Mouse (Mus musculus): ENCODE results near the gene Syt17. TPM values are rescaled to one million over a fixed set of nuclear protein-coding genes. Genes with fewer than 3 reads are reported as not detected.
A peak's percentile ranks its signal among the peaks of the same experiment; 100 is the strongest.

Gene Syt17
- polyA plus RNA-seq, 1 experiment from 2014 or later: 2.9 TPM

- 87% methylated on average over 1 of the region's 1 CpGs for WGBS
- no peaks in the 10 kb centered on the region for H3K9me3 ChIP-seq (ENCODE audit: control insufficient read depth, low read length)
- H3K4me2 ChIP-seq (ENCODE audit: low read depth, low read length): no peak overlapping the region
- H3K9ac ChIP-seq (ENCODE audit: low read depth, low read length): no peak overlapping the region
- no peak overlapping the region for H3K4me3 ChIP-seq (ENCODE audit: low read depth, low read length)
- no peak overlapping the region for H3K27ac ChIP-seq (replicated peaks; ENCODE audit: low read depth, low read length)
- ATAC-seq (ENCODE audit: low read depth): no peak
- H3K4me1 ChIP-seq (ENCODE audit: control insufficient read depth, insufficient read depth, low read length): 0 out of 2 replicates have a peak, but pooled peaks cover 4% of the 10 kb centered on the region
- H3K36me3 ChIP-seq (ENCODE audit: control insufficient read depth, insufficient read depth, low read length): no peaks in the 10 kb centered on the region
- H3K27me3 ChIP-seq (replicated peaks; ENCODE audit: control insufficient read depth, insufficient read depth, low read length): no peaks in the 10 kb centered on the region
- no peak for DNase-seq (ENCODE audit: low spot score)
Measured at GRCm38 (mm10) chr7:118472886-118473285, 24.9 kb upstream of the Syt17 start.

- no peak for ATAC-seq (ENCODE audit: low read depth)
- H3K4me3 ChIP-seq (ENCODE audit: low read depth, low read length): no peak overlapping the region
- H3K27ac ChIP-seq (replicated peaks; ENCODE audit: low read depth, low read length): no peak overlapping the region
- H3K9me3 ChIP-seq (ENCODE audit: control insufficient read depth, low read length): no peaks in the 10 kb centered on the region
- no peaks in the 10 kb centered on the region for H3K27me3 ChIP-seq (replicated peaks; ENCODE audit: control insufficient read depth, insufficient read depth, low read length)
- H3K4me1 ChIP-seq (ENCODE audit: control insufficient read depth, insufficient read depth, low read length): 0 out of 2 replicates have a peak, but pooled peaks cover 4% of the 10 kb centered on the region
- H3K4me2 ChIP-seq (ENCODE audit: low read depth, low read length): no peak overlapping the region
- DNase-seq (ENCODE audit: low spot score): no peak
- 94% methylated on average over 3 of the region's 3 CpGs for WGBS
- no peaks in the 10 kb centered on the region for H3K36me3 ChIP-seq (ENCODE audit: control insufficient read depth, insufficient read depth, low read length)
- H3K9ac ChIP-seq (ENCODE audit: low read depth, low read length): no peak overlapping the region
Measured at GRCm38 (mm10) chr7:118468060-118468459, 20.0 kb upstream of the Syt17 start.

GRCm38 (mm10) chr7:118464432-118464831 is 16.4 kb upstream of the Syt17 start:
- DNase-seq (ENCODE audit: low spot score): no peak
- Histone ChIP-seq H3K27me3 (replicated peaks; ENCODE audit: control insufficient read depth, insufficient read depth, low read length) (no peaks in the 10 kb centered on the region), H3K4me2 (ENCODE audit: low read depth, low read length) (no peak overlapping the region), H3K4me3 (ENCODE audit: low read depth, low read length) (no peak overlapping the region), H3K36me3 (ENCODE audit: control insufficient read depth, insufficient read depth, low read length) (no peaks in the 10 kb centered on the region), H3K27ac (replicated peaks; ENCODE audit: low read depth, low read length) (no peak overlapping the region), H3K9ac (ENCODE audit: low read depth, low read length) (no peak overlapping the region), H3K4me1 (ENCODE audit: control insufficient read depth, insufficient read depth, low read length) (no peaks in the 10 kb centered on the region), H3K9me3 (ENCODE audit: control insufficient read depth, low read length) (no peaks in the 10 kb centered on the region)
- 49% methylated on average over 4 of the region's 4 CpGs for WGBS
- ATAC-seq (ENCODE audit: low read depth): no peak

- 56% methylated on average over 11 of the region's 11 CpGs for WGBS
- Histone ChIP-seq H3K27ac (replicated peaks; ENCODE audit: low read depth, low read length) (no peak overlapping the region), H3K9ac (ENCODE audit: low read depth, low read length) (no peak overlapping the region), H3K4me2 (ENCODE audit: low read depth, low read length) (no peak overlapping the region), H3K36me3 (ENCODE audit: control insufficient read depth, insufficient read depth, low read length) (no peaks in the 10 kb centered on the region), H3K4me3 (ENCODE audit: low read depth, low read length) (no peak overlapping the region), H3K27me3 (replicated peaks; ENCODE audit: control insufficient read depth, insufficient read depth, low read length) (no peaks in the 10 kb centered on the region), H3K9me3 (ENCODE audit: control insufficient read depth, low read length) (no peaks in the 10 kb centered on the region), H3K4me1 (ENCODE audit: control insufficient read depth, insufficient read depth, low read length) (no peaks in the 10 kb centered on the region)
- ATAC-seq (ENCODE audit: low read depth) (no peak), DNase-seq (ENCODE audit: low spot score) (no peak)
Measured at GRCm38 (mm10) chr7:118462818-118463762, 15.1 kb upstream of the Syt17 start.

GRCm38 (mm10) chr7:118461400-118462136 is 13.5 kb upstream of the Syt17 start:
- Histone ChIP-seq H3K9me3 (ENCODE audit: control insufficient read depth, low read length) (no peaks in the 10 kb centered on the region), H3K4me3 (ENCODE audit: low read depth, low read length) (no peak overlapping the region), H3K4me2 (ENCODE audit: low read depth, low read length) (no peak overlapping the region), H3K27me3 (replicated peaks; ENCODE audit: control insufficient read depth, insufficient read depth, low read length) (no peaks in the 10 kb centered on the region), H3K27ac (replicated peaks; ENCODE audit: low read depth, low read length) (no peak overlapping the region), H3K9ac (ENCODE audit: low read depth, low read length) (no peak overlapping the region), H3K36me3 (ENCODE audit: control insufficient read depth, insufficient read depth, low read length) (no peaks in the 10 kb centered on the region), H3K4me1 (ENCODE audit: control insufficient read depth, insufficient read depth, low read length) (no peaks in the 10 kb centered on the region)
- WGBS: 43% methylated on average over 16 of the region's 16 CpGs
- peak; percentile 18; the same call in 1 of the 2 replicates for ATAC-seq (ENCODE audit: low read depth)
- DNase-seq (ENCODE audit: low spot score): no peak

- no peaks in the 10 kb centered on the region for H3K9me3 ChIP-seq (ENCODE audit: control insufficient read depth, low read length)
- 51% methylated on average over 4 of the region's 4 CpGs for WGBS
- H3K36me3 ChIP-seq (ENCODE audit: control insufficient read depth, insufficient read depth, low read length): no peaks in the 10 kb centered on the region
- H3K4me1 ChIP-seq (ENCODE audit: control insufficient read depth, insufficient read depth, low read length): no peaks in the 10 kb centered on the region
- H3K9ac ChIP-seq (ENCODE audit: low read depth, low read length): no peak overlapping the region
- no peak for ATAC-seq (ENCODE audit: low read depth)
- H3K27me3 ChIP-seq (replicated peaks; ENCODE audit: control insufficient read depth, insufficient read depth, low read length): no peaks in the 10 kb centered on the region
- H3K27ac ChIP-seq (replicated peaks; ENCODE audit: low read depth, low read length): no peak overlapping the region
- peak; percentile 58 for DNase-seq (ENCODE audit: low spot score)
- H3K4me2 ChIP-seq (ENCODE audit: low read depth, low read length): no peak overlapping the region
- H3K4me3 ChIP-seq (ENCODE audit: low read depth, low read length): no peak overlapping the region
Measured at GRCm38 (mm10) chr7:118453722-118454121, 5.7 kb upstream of the Syt17 start.

- no peaks in the 10 kb centered on the region for H3K9me3 ChIP-seq (ENCODE audit: control insufficient read depth, low read length)
- H3K27me3 ChIP-seq (replicated peaks; ENCODE audit: control insufficient read depth, insufficient read depth, low read length): peaks cover 5% of the 10 kb centered on the region
- no peaks in the 10 kb centered on the region for H3K4me1 ChIP-seq (ENCODE audit: control insufficient read depth, insufficient read depth, low read length)
- no peak overlapping the region for H3K4me2 ChIP-seq (ENCODE audit: low read depth, low read length)
- no peak for ATAC-seq (ENCODE audit: low read depth)
- H3K27ac ChIP-seq (replicated peaks; ENCODE audit: low read depth, low read length): no peak overlapping the region
- H3K9ac ChIP-seq (ENCODE audit: low read depth, low read length): no peak overlapping the region
- 38% methylated on average over 2 of the region's 2 CpGs for WGBS
- DNase-seq (ENCODE audit: low spot score): no peak
- no peaks in the 10 kb centered on the region for H3K36me3 ChIP-seq (ENCODE audit: control insufficient read depth, insufficient read depth, low read length)
- no peak overlapping the region for H3K4me3 ChIP-seq (ENCODE audit: low read depth, low read length)
Measured at GRCm38 (mm10) chr7:118452940-118453339, 4.9 kb upstream of the Syt17 start.

- DNase-seq (ENCODE audit: low spot score) (peak; percentile 57), ATAC-seq (ENCODE audit: low read depth) (peak; percentile 59; the same call in 1 of the 2 replicates)
- peaks cover 25% of the 10 kb centered on the region for H3K27me3 ChIP-seq (replicated peaks; ENCODE audit: control insufficient read depth, insufficient read depth, low read length)
- no peaks in the 10 kb centered on the region for H3K9me3 ChIP-seq (ENCODE audit: control insufficient read depth, low read length)
- peak overlapping the region; percentile 60 for H3K9ac ChIP-seq (ENCODE audit: low read depth, low read length)
- peak overlapping the region; percentile 97 for H3K4me2 ChIP-seq (ENCODE audit: low read depth, low read length)
- no peaks in the 10 kb centered on the region for H3K36me3 ChIP-seq (ENCODE audit: control insufficient read depth, insufficient read depth, low read length)
- peak overlapping the region; percentile 57 for H3K4me3 ChIP-seq (ENCODE audit: low read depth, low read length)
- H3K4me1 ChIP-seq (ENCODE audit: control insufficient read depth, insufficient read depth, low read length): peaks cover 4% of the 10 kb centered on the region
- no peak overlapping the region for H3K27ac ChIP-seq (replicated peaks; ENCODE audit: low read depth, low read length)
- under 1% methylated on average over 60 of the region's 65 CpGs for WGBS
Measured at GRCm38 (mm10) chr7:118447291-118448133, 510 bp downstream of the Syt17 start.

Data from embryonic facial prominence, embryonic 14.5 days (tissue).